Mouse (Mus musculus): ENCODE results near the gene Bank1.

Bank1 gene

DNA sequence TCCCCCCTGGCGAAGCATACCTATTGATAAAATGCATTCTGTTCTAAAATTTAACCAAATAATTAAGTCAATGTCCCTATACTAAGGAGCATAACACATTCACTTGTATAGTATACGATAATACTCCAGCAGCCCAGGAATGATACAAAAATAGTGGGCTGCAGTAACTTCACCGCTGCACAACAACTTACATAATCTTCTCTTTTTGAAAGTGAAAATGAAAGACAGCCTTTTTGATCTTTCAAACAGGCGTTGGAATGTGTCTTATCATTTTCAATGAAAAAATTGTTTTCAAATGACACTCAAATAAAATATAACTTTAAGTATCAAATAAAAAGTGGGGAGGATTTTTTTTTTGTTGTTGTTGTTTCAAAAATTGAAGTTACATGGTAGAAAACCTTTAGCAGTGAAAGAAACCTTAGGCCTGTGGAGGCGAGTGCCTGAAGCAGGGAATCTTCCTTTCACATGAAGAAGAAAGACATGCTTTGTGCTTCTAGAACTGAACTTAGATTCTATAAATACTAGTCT is 224.8 kb downstream of the Bank1 start:
- DNase-seq, result no peak

DNA sequence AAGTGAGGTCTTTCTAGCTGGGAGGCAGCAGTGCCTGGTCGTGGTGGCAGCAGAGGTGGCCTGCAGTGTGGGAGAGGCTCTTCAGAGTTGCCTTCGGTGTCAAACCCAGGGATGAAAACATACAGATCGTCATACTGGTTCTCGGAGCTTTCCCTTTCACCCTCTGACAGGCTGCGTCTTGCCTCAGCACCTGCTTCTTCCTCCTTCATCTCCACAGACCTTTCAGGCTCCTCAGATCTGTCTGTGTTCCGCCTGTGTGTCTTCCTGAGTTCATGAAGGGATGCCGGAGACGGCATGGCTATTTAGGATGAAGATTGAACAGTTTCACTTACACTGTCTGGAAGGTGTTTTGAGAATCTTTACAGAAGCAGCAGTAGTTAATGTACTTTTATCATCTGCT is 225.6 kb downstream of the Bank1 start:
- DNase-seq, result no peak

DNA sequence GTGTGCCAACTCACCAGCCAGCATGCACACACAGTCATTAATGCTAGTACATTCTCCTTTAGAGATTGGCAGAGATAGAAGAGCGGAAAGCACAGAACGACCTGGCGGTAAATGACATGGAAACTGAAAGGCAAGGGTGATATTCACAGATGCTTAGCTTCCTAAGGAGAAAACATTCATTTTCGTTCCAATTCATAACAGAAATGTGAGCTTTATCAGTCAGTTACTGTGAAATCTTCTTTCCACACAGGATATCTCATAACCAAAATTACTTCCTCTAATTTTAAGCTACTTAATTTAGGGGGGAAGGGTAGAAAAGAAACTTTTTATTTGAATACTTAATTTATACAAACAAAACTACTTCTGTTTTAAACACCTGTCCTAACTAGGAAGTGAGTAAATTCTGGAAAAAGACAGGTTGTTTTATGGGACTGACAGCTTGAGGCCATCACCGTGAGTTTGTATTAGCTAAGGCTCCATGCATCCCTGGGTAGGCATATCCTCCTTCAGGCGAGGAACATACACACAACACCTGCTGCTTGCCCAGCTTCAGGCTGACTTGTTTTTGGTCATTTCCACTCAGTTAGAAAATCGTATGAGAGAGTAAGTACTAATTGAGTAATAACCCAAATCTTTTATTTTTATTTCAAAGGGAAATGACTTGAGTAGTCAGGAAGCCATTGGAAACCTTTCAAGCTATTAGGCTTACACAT is 238.8 kb downstream of the Bank1 start:
- DNase-seq, result no peak

DNA sequence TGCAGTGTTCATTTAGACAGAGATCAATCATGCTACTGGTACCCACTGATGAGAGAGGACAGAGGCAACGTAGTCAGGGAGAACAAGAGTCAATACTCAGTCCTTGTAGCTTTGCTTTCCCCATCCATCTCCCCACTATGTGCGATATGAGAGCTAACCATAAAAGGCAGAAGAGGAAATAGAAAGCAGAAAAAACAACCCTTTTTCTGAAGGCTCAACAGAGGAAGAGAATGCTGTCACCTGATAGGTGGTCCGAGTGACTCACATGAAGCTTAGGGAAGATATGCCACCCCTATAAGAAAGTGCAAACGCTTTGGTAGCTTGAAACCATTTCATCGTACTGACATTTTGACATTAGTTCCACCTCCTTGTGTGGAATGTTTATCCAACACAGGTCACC is 239.4 kb downstream of the Bank1 start:
- no peak for DNase-seq

DNA sequence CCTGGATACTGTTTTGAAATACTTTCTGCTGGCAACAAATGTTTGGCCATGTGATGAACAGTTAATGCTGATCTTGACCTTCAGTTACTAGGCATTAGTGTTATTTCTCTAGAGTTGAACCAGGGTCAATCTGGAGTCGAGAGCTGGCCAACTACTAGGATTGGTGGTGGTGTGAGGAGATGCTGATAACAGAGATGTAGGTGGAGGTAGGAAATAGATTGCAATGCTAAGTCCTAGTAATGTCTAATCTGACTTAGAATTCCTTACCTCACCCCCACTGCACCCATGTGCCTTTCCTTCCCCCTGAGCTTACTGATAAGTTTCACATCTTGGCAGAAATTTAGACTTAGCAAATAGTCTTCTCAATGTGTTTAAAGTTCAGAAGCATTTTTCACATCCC is 240.8 kb downstream of the Bank1 start:
- no peak for DNase-seq

DNA sequence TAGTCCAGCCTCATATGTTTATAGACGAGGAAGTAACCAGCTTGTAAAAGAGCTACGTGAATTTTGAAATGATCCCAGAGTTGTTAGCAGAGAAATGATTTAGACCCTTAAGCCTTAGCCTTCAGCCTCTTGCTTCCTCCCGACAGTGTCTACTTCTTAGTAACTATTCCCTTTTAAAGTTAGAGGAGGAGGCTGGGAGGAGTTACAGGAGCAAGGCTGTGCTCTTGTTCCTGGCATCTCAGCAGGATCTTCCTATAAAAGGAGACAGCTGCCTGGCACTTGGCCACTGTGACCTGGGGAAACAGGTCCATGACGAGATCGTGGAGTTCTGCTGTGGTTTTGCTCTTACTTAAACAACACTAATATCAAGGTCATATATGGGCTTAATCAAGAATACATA is 241.8 kb downstream of the Bank1 start:
- no peak for DNase-seq

DNA sequence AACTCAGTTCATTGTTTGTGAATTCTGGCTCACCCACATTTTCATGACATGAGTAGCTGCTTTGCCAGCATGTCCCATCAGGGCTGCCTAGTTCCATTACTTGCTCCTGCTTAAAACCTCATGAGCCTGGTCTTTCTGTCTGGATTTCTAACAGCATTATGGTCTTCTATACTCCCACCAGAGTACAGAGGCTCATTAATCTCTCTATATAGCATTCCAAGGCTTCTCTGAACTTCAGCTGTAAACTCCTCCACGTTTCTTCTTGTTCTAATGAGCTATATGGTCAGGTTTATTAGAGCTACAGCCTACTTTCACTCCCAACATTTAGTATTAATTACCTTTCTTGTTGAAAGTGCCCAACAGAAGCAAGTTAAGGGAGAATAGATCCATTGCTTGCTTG is 244.6 kb downstream of the Bank1 start:
- DNase-seq, result no peak

DNA sequence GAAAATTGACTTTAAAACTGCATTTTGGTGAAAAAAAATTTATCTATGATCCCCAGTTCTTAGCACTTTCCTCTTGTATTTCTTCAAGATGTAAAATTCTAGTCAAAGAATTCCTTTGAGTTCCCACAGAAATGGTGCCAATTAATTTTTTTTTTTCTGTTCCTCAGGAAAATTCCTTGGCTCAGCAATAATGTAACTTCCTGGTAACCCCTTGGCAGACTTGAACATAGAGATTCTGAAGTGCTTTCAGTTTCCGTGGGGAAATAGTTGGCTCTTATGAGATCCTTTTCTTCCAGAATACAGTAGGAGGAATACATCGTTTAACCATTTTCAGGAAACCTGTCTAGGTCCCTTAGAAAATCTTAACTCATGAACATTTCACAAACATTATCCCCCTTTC is 247.3 kb downstream of the Bank1 start:
- DNase-seq, result no peak

DNA sequence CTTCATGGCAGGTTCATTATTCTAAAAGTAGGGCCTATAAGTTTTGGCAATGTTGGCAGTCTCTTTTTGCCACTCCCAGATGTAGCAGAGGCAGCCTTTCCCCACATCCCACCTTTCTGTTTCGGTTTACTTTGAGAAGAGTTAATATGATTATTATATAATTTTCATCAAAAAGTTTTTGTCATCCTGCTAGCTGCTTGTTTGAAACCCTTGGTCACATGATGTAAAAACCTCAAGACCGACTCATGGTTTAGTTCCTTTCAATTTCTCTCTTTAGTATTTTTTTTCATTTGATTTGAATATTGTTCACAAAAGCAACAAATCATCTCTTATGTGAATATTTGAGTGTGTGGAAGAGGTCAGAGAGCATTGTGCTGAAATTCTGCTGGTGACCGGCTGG is 255.5 kb downstream of the Bank1 start:
- no peak for DNase-seq

DNA sequence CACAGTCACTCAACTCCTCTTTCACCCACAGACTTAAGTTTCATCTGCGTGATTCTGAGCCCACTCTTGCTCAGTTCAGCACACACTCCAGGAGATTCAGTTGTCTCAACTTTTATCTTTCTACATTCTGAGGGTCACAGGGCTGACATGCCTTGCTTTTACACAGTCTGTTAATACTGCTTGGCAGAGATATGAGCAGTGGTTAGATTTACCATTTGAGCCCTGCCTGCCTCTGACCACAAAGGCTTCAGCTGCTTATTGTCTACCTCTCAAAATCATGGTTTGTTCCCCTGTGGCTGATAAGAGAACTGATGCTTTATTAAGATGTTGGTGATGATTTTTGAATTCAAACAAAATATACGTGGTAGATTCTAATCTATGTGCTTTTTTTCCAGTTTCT is 264.0 kb downstream of the Bank1 start:
- no peak for DNase-seq

DNA sequence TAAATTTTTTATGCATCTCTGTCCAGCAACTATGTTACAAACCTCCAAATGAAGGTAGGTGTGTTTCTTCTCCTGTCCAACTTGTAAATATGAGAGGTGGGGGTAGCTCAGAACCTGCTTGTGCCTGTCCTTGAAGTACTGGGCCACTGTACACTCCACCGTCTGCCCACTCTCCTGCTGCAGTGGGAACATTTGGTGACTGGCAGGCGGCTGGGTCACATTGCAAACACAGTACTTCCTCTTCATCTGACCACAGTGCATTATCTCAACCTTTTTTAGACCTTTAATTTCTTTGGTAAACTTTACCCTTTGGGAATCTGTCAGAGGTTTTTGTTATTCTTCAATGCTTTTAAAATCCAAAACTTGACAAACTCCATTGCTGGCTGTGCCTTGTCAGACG is 275.2 kb downstream of the Bank1 start:
- no peak for DNase-seq

DNA sequence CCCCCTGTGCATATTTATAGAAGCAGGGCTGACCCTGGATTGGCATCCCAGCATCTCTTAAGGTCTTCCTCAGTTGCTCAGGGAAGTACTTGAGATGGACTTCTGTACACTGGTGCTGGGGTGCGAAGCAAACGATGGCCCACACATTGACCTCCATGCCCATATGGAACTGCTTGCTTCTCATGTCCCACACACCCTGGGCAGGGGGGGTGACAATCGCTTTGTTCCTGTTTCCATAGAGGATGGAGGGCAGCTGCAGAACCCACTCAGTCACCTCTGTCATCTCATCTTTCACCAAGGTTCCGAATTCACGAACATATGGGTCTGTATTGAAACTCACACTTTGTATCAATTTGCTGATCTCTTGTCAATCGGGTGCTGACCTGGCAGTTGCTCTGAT is 275.7 kb downstream of the Bank1 start:
- DNase-seq, result no peak

DNA sequence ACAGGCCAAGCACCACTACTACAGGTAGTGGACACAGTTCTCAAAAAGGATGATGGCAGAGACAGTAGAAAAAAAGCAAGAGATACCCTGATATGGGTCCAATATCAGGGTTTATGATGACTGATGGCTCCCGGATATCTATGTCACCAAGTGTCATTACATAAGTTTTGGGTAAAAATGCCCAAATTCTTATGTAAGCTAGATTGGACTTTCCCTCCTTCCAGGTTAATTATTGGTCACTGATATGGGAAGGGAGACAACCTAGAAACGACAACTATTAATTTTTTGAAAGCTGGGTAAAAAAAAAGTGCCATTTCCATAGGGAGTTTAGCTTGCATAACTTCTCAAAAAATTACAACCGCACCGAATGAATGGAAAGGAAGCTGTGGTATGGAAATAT is 277.8 kb downstream of the Bank1 start:
- no peak for DNase-seq

DNA sequence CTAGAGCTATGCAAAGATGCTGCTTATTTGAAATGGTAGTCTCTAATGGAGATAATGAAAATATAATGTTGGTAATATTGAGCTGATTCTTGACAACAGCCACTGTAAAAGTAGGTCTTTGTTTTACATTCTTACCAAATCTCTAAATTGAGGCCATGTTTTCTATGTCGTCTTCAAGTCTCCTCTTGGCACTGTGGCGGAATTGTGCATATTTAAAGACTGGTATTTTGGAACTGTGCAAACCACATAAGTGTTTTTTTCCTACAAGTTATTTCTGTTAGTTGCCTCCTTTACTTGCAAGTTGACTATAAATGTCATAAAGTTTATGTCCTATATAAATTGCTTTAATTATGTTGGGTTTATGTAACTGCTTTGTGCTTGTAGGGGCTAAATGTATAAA is 280.5 kb downstream of the Bank1 start:
- DNase-seq, result no peak

DNA sequence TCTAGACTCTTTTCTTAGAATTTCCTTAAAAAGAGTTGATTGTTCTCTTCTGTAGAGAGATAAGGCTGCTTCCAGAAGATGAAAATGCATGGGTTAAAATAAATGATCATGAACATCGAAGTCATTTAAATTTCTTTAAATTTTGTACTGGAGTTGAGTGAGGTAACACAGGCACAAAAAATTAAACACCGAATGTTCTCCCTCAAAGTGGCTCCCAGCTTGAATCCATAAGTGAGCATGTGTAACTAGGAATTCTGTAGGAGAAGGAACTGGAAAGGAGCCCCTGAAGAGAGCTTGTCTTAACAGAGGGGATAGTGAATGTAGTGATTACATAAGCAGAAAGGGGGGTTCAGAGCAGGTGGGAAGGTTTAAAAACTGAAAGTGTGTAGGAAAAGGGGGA is 285.8 kb downstream of the Bank1 start:
- DNase-seq, result no peak

DNA sequence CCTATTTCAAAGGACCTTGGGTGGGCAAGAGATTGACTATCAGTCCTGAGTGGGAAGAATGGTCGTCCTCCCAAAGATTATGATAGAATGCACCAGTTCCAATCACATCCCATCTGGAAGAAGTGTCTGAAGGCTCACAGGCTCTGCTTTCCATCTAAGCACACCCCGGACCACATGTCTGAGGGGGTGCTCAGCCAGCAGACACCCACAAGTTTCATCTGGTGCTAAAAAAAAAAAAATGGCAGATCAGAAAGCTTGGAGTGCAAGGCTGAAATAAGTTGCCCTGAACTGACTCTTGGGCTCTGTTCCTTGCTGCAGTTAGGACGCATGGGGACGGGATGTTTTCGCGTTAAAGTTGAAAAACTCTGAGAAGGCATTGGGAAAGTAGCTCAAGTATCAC is 286.4 kb downstream of the Bank1 start:
- DNase-seq, result no peak

DNA sequence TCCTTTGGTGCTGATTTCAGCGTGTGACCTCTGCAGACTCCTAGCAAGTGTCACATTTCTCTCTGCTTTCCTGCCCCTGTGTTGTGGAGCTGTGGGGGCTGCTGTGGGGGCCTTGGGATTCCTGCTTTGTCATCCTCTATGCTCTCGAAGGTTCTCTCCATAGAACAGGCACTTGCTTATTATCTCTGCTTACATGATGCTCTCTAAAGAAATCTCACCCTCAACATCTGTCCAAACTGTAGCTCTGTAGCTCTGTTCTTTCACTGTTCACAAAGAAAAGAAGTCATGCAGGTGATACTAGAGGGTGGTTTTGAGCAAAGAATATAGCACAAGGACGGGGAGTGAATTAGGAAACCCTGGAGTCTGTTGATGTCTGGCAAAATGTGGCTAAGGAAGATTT is 288.6 kb downstream of the Bank1 start:
- no peak for DNase-seq

DNA sequence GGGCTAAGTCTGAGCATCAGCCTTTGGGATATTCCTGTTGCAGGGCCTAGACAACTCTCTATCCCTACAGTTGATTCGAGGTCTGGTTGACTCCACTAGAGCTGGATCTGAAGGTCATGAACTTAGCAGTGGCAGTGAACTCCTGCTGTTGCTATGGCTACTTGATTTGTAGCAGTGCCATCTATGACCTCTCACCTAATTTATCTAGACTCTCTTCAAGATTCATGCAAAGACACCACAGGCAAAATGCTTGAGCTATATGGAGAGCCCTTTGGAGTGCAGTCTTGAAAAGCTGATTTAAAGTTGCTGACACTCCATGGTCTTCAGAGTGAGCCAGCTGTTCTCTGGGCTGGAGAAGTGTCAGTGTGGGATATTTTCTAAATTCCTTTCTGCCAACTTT is 290.1 kb downstream of the Bank1 start:
- no peak for DNase-seq

DNA sequence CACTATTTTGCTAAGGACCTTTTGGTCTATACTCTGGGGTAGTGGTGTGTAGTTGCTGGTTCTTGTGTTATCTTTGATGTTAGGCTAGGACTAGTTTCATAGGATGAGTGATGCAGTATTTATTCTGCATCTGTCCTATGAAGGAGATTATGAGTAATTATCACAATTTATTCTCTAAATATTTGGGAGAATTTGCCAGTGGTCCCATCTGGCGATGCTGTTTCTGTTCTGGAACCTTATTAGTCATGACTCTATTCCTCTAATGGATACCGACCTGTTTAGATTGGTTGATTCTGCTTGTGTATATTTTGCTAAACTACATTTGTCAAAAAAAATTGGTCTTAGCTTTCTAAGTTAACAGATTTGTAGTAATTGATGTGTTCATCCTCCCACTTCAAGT is 301.0 kb downstream of the Bank1 start:
- no peak for DNase-seq

DNA sequence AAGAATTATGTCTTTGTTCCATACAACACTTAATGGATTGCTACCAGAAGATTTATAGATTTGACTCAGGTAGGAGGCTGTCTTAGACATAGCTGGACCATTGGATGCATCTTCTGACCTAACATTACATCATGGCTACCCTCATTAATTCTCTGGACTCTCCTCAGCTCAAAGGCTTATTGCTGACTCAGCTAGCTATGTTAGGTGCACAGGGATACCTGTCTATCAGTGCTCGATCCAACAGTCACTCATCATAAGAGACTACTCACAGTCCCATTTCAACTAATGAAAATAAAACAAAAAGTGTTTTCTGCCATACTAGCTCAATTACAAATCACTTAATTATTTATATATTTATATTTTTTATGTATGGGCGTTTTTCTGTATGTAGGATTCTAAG is 308.3 kb downstream of the Bank1 start:
- DNase-seq, result no peak

DNA sequence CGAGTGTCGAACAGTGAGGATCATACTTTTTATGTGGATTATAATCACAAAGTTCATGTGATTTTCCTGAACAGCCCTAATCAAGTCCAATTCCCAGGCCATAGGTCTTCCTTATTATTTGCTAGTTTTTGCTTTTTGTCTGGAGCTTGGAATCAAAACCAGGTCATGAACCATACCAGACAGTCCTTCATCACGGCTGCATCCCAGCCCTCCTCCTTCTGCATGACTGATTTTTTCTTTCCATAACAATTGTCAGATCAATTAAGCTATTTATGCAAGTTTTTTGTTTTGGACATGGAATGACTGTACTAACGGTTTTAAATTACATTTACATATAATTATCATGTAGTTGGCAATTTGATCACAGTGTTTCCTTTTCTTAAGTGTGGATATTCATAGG is 315.2 kb downstream of the Bank1 start:
- no peak for DNase-seq

DNA sequence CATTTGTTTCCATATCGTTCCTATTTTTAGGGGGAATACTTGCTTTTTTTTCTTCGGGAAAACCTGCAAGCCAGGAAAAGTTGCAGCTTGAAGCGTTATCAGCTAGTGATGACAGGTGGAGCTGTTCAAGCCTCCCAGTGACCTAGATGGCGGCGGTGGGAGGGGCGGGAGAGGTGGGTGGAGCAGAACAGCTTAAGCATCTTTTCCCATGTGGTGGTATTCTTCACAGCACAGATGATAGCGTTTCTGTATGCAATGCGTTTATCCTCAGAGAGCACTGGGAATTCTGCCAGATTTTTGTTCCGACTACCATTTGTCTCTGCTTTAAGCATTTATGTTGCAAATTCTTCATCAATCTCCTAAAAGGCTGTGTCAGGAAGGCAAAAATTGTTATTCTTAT is 318.0 kb downstream of the Bank1 start:
- peak; percentile 67 for DNase-seq

DNA sequence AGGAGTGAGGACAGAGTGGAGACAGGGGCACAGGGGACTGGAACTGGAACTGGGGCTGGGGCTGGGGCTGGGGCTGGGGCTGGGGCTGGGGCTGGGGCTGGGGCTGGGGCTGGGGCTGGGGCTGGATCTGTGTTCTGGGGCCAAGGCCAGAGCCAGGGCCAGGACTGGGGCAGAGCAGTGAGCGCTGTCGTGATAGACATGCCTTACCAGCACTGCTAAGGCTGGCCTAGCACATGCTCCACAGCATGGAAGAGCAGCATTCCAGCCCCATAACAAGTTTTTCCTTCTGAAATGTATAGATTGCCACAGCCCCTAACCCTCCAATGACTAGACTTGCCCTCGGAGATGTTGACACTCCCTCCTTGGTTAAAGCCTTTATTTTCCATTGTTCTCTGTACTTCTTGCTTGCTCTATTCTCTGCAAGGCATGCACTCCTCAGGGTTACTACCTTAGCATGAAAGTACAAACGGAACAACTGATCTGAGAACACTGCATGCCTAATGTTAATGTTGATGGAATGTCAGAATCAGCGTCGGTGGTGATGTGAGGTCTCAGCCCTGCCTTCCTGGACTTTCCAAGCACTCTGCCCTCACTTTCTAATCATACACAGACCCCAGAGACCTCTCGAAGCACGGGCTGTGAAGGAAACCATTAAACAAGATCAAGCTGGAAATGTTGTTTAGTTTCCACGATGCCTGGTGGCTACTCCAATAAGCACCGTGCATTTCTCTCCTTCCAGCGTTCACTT is 318.6 kb downstream of the Bank1 start:
- peak; percentile 9 for DNase-seq

Data from cerebellum, adult 9-10 months (tissue).